Mouse (Mus musculus) cerebellum, postnatal 14 days (tissue): ENCODE measurements at regions not wholly inside any gene's neighbourhood (a gene's known extent, or its start where the extent isn't known, plus 50 kb on each side); places are given as distances from the start of the nearest gene placed in this dataset.

Source experiments
- DNase-seq, 2 experiments: peaks; one replicate each; pipeline ENCODE4 v3.0.0; 2021; ENCODE audit warnings: mixed read lengths in 2 of 2

DNA sequence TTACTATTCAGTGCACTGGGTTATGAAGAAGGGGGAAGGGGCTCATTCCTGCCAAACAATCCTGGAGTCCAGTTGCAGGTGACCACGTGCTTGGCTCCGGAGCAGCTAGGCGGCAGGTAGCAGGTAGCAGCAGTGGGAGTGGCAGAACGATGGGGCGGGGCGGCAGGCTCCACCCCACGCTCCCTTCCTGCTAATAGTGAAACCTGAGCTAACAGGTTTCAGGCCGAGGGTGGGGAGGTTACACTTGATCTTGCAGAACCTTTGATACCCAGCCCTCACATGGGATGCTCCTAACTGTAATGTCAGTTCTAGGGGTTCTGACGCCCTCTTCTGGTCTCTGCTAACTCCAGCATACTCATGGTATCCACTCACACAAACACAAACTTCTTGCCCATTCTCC is 253.5 kb upstream of the Daam1 start:
- peak; percentile 52 to 67 for DNase-seq

DNA sequence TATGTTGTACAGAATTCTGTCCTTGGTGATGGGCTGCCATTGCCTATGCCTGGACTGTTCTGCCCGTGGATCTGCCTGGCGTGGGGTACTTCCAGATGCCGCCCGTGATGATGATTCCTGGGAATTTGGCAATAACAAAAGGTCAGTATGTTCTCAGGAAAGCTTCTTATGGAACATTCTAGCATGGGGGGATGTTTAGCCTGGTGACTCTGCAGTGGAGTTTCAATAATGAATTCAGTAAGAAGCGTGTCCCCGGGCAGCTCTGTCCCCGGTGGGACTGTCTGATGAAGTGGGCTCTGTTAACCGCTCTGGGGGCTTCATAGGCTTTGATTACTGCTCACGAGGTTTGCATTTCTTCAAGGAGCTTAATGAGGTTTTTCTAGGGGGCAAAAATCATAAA is 252.9 kb upstream of the Daam1 start:
- DNase-seq: no peak

DNA sequence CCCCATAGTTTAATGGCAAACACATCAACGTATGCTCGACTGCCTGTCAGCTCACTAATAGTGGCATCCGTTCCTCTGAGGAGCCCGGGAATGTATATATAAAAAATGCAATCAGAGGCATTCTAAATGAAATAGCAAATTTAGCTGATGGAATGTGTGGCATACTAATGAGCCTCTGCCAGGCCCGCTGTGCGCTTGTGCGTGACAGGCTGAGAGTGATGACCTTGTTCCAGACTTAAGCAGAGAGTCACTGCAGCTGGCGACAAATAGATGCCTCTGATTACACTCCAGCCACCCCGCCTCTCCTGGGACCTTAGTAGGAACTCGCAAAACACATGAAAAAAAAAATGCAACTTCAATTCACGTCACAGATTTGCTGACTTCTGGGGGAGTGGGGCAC is 252.0 kb upstream of the Daam1 start:
- DNase-seq: no peak

DNA sequence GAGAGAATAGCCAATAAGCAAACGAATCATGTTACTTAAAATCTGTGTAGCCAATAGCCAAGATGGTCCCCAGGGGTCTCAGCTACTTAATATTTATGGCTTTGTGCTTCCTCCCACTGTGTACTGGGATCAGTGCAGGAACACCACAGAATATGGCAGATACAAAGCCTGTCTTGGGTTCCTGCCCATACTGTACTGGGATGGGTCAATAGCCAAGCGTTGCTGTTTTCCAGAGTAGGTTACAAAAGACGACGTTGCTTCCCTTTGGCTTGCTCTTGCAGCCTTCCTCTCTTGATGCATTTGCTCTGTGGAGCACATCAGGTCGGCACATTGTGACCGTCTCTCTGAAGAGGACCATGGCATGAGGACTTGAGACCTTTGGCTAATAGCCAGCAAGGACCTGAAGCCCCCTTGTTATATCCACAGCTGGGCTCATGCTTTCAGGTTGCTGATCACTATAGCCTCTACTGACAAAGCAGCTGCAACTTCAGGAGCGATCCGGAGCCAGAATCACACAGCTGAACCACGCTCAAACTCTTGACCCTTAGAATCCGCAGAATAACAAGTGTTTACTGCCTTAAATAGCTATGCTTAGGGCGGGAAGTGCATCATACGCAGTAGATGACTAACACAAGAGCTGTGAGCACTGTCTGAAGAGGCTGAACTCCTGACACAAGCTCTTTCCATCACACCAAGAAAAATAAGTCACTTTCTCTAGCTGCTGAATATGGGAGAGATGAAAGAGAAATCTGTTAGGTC is 250.2 kb upstream of the Daam1 start:
- no peak for DNase-seq

DNA sequence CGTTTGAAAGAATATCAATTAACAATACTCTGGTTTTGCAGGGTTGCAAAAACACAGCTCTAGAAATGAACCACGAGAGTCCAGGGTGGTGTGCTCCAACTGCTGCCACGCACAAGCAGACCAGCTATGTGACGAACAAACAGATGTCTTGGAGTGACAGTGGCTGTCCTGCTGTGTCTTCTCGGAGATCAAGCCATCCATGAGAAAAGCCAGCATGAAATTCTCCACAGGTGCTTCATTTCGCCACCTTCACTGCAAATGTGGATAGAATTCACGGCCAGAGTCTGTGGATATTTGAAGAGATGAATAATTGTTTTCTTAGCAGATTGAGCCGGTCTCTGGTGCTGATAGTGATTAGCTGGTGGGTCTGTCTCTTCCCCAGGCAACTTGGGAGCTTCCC is 246.3 kb upstream of the Daam1 start:
- DNase-seq: peak; percentile 30 to 50

DNA sequence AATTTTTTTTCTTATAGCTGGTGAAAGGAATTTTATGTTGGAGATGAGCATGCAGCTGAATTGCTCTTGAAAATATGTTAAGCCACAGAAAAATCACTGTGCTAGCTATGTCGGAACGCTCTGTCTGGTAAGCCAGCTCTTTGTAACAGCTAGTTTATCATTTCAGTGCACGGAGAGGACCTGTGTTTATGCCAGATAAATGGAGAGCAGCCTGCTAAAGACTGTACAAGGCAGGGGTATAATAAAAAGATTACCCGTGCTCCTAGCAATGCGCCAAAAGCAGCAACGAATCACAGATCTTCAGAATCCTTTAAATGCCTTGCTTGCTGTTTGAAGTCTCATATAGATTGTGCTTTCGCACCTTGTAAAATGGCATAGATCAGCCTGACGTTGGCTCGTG is 232.2 kb upstream of the Daam1 start:
- DNase-seq: no peak

DNA sequence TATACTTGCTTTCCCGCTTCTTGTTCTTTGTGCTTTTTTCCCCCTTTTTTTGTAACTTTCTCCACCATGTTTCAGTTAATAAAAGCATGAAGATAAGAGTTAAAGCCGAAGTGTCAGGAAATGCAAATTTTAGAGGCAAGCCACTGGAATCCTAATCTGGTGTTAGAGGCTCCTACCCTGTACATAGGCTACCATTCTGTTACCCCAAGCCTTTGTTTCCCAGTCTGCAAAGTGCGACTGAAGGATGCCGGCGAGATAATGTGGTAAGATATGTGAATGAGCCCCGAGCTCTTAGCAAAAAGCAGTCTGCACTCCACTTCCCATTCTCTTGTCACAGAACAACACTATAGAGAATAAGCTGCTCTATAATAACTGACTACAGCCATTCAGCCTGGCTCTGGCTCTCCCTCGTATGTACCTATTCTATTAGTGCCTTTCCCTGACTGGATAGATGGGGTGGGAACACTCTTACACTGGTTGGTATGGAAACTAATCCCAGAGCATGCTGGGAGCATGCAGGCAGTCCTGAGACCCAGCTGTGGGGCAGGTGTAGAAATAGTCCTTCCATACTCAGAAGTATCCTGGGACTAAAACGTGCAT is 229.7 kb upstream of the Daam1 start:
- DNase-seq: no peak

DNA sequence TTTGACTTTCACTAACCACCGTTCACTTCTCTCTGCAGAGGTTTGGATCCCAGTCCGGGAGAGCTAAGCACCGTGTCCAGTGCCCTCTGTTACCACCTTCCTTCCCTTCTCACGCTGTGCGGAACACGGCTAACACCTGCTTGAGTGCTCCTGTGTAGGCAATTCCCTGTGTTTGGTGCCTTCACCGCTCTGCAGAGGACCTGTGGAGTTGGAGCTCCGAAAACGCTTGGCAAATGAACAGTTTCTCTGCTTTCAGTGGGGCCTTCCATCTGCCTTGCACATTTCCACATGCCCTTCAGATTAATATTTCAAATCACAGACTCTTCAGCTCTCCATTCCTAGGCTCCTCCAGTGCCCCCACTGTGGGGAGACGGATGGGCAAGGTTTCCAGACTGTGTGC is 227.7 kb upstream of the Daam1 start:
- DNase-seq: peak; percentile 42 to 52

DNA sequence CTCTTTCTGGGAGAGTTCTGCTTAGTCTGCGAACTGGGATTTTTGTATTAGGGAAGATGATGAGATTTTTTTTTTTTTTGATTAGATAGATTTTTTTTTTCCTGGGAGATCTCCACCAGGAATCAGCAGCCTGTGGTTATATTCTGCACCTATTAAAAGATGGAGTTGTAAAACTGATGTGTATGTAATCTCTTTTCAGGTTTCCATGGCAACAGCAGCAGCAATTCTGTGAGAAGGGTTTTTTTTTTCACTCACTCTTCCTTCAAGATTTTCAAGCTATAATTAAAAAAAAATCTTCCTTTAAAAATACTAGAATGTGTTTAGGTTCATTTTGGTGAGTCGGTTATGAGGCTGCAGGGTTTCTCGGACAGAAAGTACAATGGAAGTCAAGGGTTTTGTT is 224.5 kb upstream of the Daam1 start:
- DNase-seq: no peak

DNA sequence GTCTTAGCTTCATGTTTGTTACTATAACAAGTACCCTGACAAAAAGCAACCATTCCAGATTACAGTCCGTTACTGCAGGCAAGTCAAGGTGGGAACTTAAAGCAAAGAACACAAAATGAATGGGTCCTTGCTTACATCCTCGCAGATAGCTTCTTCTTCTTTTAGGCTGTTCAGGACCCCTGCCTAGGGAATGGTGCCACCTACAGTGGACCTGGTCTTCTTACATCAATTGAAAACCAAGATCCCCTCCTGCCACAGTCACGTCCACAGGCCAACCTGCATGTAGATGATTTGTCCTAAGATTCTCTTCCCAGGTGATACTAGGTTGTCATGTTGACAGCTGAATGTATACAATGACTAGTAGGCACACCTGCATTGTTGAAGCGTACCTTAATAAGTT is 222.9 kb upstream of the Daam1 start:
- DNase-seq: no peak

DNA sequence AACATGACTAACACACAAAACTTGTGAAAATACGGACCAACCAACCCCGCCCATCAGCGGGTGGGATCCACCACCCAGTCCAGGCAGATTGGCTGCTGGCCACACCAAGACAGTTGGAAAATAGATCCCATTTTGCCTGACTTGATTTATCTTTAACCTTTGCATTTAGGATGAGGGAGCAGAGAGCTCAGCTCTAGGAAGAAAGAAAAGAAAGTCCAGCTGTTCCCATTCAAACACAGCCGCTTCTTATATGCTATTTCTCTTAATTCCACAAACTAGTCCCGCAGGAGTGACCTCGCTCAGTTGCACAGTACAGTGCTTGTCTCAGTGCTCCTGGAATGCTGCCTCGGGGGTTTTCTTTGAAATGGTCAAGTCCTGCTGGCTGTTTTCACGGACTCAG is 217.6 kb upstream of the Daam1 start:
- no peak for DNase-seq

DNA sequence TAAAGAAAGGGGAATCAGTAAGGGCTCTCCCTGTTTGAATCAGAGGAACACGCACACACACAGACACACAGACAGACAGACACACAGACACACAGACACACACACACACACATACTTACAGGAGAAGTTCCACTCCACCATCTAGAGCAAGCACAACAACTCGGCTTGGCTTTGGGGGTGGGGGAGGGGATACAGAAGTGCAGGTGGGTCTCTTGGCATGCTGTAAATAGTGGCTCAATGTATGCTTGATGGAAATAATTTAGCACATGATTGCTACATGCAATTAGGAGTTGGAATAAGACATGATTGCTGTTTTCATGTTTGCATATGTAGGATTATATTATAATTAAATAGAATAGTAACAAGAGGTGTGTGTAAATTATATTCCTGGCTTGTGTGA is 215.9 kb upstream of the Daam1 start:
- no peak for DNase-seq

DNA sequence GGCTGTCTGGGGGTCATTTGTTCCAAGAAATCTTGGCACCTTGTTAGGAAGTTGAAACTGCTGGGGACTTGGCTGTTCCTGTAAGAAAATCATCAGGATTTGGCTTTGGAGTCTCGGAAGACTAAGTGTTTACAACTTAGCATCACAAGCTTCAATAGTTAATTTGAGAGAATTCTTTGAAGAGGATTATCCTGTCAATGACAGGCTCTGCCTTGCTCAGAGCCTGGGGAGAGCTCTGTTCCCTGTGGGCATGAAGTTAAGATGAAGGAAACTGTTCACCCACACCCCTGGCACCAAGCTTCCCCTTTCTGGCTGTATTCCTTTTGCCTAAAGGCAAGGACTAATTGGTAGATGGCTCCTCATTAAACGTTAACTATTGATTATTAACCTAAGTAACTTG is 215.5 kb upstream of the Daam1 start:
- DNase-seq: no peak

DNA sequence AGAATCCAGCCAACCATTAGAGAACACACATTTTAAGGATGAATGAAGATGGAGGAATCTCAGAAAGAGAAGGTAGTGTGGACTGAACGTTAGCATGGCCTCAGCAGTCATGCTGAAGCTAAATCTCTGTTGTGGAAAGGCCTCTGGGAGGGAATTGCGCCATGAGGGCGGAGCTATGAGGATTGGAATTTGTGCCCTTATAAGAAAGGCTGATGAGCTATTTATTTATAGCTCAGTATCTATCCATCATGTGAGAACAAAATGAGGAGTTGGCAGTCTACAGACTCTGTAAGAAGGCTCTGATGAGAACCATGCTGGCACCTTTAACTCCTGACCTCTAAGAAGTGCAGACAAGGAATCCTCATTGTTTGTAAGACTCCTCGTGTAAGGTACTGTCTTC is 214.8 kb upstream of the Daam1 start:
- no peak for DNase-seq

DNA sequence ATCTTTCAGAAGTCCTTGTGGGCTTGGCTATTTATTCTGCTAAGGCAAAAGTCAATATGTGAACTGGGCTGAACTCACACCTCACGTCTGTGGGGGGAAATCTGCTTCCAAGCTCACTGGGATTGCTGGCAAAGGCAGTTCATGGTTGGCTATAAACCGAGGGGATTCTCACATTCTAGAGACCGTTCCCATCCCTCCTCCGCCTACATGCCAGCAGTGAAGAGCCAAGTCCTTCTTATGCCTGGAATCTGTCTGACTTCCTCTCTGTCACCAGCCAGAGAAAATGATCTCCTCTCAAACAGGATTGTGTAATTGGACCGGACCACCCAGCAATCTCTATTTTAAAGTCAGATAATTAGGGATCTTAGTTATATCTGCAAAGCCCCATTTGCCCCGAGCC is 212.4 kb upstream of the Daam1 start:
- DNase-seq: peak; percentile 65 to 84

DNA sequence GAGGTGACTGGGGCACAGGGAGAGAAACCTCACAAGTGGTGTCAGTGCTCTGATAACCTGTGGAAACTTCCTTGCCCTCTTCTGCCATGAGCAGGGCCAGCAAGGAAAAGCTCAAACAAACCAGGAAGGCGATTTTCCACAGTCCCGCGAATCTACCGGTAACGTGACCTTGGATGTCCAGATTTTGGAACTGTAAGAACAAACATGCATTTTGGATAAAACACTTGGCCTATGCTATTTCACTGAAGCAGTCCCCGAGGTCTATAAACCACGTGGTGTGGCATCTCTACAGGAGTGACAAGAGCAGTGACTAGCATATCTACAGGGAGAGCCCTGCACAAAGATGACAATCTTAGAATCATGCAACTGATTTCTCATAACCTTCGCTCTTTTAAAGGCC is 211.9 kb upstream of the Daam1 start:
- no peak for DNase-seq

DNA sequence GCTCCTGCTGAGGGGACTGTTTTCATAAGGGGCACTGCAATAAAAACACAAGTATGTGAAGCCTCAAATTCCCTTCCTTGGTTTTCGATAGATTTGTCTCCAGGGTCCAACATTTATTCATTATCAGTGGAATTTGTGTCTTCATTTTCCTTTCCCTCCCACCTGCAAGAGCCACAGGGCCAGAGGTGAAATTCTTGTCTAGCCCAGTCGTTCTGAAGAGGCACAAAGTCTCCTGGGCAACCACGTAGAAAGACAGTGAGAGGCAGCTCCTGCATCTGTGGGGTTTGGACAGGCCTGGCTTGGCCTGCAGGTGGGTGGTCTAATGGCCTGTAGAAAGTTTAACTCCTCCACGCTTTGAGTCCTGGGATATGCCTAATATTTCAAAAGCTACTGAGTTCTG is 211.3 kb upstream of the Daam1 start:
- no peak for DNase-seq

DNA sequence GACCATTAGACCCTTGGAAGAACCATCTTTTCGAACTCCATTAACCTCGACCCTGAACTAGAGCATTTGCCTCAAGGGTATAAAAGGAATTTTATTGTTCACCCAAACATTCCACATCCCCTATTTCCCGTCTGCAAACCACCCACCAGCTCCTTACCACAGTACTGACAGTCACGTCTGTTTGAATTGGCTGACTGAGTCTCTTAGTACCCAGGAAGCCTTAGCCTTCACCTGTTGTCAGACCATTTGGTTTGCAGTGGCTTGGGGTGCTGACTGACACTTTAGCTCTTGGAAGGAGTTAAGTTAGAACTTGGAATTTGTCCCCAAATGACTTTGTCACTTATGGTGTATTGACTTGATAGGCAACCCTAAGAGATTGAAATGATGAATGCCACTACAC is 209.3 kb upstream of the Daam1 start:
- DNase-seq: no peak

DNA sequence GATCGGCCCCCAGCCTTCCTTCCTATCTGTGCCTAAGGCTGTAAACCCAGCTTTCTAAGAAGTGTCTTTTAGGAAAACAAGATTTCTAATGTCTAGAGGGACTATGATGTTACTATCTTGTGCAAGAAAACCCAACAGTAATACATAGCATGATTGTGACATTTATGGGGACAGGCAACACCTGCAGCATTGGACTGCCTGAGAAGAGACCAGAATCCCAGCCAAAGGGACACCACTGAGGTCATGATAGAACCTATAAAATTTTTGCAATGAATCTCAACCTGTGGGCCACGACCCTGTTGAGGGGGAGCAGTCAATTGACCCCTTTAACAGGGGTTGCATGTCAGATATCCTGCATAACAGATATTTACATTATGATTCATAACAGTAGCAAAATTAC is 208.1 kb upstream of the Daam1 start:
- no peak for DNase-seq

DNA sequence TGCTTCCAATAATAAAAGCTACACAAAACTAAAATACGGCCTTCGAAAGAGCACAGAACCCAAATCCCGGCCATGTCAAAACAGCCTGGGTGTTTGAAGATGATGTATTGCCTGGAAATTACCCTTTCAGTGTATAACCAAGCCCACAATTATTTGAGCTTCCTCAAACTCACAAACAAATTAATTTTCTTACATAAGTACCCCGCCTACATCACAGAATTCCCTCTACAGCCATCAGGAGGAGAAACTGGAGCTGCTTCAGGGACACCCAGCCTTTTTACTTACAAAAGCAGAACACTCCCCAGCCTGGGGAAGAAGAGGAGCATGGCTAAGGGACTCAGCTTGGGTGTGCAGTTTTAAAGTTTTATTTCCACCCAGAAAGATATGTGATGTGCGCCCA is 207.6 kb upstream of the Daam1 start:
- DNase-seq: no peak

DNA sequence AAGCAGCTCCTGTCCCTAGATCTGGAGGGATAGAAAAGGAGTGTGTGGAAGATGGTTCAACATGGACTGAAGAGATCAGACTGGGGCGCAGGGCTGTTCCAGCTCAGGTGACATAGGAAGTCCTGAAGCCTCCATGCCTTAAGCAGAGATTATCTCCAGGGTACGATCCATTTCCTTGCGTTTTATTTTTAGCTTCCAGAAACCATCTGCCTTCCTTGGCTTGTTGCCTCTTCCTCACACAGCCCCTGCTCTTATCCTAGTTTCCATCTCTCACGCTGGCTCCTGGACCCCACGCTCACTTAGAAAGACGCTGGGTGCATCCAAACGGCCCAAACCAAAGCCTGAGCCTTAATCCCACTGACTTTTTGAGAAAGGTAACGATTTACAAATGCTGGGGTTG is 206.8 kb upstream of the Daam1 start:
- peak; percentile 73 to 85 for DNase-seq

DNA sequence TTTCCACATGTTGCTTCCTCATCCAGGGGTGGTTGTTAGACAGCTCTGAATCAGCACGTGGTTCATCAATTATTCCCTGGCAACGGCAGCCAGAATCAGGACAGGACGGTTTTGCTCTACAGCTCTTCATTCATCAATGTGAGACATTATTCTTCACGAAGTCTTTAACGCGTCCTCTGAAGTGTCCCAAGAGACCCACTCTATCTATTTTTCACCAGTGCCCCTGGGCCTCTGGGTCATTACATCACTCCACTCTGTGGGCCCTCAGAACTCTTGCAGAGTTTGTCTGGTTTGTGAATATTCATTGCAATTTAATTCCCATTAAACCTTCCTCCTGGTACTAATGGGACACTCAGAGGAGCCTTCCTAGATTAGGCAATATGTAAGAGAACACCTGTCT is 206.2 kb upstream of the Daam1 start:
- DNase-seq: no peak

DNA sequence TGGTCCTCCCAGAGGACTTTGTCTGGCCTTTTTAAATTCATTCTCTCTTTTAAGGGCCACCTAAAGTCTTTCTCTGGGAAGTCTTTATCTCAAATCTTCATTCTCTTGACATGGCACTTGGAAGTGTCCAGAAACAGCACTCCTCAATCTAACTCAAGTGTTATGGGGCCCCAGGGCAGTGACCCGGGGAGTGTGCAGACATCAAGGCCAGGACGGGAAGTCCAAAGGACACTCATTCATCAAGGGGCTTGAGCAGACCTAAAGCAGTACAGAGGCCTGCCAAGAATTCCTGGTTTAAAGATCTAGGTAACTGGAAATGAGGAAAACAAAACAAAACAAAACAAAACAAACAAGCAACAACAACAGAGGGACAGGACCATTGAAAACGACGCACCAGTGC is 205.8 kb upstream of the Daam1 start:
- DNase-seq: no peak

DNA sequence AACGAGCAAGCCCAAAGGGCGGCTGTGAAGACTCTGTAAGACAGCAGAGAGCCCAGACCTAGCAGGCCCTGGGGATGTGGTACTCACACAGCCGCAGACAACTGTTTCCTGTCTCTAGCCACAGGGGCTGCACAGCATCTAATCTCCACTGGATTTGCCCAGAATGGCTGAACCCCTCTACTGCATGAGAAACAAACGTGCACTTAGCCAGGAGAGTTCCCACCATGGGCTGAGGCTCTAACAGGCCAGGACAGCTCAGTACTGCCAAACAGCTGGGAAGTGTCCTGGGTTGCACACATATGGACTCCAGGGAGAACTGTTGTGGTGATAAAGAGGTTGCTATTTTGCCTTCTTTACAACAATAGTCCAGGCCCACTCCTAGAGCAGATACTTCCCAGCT is 204.1 kb upstream of the Daam1 start:
- DNase-seq: no peak
